Mouse (Mus musculus) heart, postnatal 25 days (tissue): ENCODE results near the gene Scg3. TPM values are rescaled to one million over a fixed set of nuclear protein-coding genes. Genes with fewer than 3 reads are reported as not detected.
"Not testable (repeated sequence)": the region's sequence is repeated elsewhere in the genome, so short reads cannot be mapped to it uniquely, and the experiment has no call there.

Experiments used
- DNase-seq: peaks from one replicate; pipeline ENCODE4 v3.0.0; 2022; ENCODE audit warnings: low spot score
- intact Hi-C: fragments of 180-260 bp; cut with DNase I; formaldehyde crosslinking; loops from one replicate; pipeline ENCODE4 v1.15.1; 2025
- total RNA-seq, 2 experiments: library from RNA; stranded (reverse); gene quantifications; 2 replicates each; pipeline ENCODE4 v1.2.3; 2021

Gene Scg3
- total RNA-seq: under 1 TPM; 0.22 to 0.34 TPM

DNA sequence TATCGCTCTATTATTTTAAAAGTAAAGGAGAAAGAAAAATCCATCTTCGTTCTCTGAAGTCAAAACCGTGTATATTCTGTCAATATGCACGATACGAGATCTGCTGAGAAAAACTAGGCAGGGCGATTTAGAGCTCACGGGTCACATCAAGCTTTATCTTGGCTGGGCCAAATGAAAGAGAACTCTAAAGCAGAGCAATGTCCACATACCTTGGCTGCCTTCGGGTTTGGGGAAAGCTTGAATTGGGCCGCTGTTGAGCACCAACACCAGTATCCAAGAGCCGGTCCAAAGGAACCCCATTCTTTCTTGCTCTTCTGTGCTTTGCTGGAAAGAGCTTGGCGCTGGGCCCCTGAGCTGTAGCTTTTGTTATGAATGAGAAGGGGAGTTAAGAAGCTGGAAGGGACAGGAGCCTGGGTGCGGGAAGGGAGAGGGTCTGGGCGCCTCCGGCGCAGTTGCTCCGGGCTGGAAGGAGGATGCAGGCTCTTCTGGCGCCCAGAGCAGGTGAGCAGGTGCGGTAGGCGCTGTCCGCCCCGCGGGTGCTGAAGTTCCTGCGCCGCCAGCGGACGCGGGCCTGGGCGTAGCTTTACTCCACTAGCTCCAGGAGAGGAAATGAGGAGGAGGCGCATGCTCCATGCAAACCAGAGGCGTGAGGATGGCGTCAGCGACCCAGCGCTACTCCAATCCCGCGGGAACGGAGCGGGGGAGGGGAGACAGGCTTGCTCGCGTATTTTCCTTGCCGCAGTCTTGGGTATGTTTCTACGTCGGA is at the start of gene Scg3:
TSS of gene Scg3 (minus strand) at position 631 of the 766 bp plus-strand sequence.
- DNase-seq: peak; percentile 7
- intact Hi-C loops: no loop called here

DNA sequence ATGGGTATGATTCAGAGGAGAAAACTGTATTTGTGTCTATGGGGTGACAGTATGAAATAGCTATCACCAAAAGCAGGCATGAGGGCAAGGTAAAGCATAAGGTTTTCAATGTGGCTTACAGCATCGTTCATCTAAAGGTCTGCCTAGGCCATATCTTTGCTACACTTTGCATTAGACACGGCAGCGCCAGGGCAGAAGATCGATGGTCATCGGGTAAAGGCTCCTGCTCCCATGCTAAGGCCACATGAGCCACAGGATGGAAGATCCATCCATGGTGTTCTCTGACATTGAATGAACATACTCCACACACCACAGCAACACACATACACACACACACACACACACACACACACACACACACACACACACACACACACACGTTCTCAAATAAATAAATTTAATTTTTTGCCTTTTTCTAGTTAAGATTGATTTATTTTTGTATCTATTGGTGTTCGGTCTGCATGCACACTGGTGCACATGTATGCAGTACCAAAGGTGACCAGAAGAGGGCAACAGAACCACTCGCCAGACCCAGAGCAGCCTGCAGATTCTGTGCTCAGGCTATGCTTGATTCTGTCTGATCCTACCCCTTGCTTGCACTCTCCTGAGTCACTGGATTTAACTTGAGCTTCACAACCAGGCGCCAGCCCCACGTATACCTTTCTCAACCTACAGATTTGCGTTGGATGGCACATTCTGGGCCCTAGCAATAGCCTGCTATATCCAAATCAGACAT is 36.3 kb upstream of the Scg3 start:
- intact Hi-C loops: no loop called here
- DNase-seq: peak; percentile 6

DNA sequence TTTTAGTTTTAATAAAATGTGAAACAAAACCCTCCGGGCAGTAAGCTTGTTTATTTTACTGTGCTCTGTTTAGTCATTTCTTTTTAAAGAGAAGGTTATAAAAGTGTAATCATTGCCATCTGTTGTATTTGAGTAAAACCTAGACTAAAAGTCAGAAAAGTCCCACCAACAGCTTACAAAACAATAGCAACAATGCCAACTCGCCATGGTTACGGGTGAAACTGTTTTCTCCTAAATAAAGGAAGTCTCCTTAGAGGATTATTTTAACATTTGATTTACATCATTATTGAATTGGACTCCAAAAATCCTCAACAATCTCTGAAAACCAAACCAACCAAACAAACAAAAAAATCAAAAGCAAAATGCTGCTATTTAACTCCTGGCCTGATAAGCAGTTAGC is 35.6 kb upstream of the Scg3 start:
- intact Hi-C loops: no loop called here
- DNase-seq: no peak

DNA sequence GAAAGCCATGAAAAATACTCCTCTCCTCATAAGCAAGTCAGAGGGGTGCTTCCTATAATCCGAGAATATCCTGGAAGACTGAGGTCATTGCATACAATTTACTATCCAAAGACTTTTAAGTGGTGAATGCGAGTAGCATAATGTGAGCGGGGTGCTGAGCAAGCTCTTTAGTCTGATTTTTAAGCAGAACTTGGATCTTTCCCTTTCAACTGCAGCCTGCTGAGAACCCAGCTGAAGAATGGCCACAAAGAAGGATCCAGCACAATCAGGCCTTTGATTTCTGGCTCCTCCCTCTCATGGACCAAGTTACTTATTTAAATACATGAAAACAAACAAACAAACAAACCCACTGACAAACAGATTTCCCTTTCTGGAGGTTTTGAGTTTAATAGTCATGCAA is 916 bp upstream of the Scg3 start:
- no peak for DNase-seq
- intact Hi-C loops: no loop called here

DNA sequence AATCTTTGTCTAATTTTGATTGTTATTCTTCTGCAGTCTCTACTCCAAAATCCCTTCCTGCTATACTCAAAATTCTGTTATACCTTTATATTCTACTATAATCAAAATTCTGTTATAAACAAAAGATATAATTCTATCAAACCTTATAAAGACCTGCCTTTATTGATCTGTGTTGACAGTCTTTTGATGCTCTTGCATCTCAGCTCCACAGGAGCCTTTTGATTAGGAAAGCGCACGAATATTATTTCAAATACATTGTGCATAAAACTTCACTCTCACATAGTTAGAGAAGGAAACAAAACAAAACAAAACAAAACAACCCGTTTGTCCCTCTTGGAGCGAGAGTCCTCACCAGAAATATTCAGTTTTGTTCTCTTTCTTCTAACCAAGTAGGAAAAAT is 436 bp upstream of the Scg3 start:
- intact Hi-C loops: no loop called here
- no peak for DNase-seq

DNA sequence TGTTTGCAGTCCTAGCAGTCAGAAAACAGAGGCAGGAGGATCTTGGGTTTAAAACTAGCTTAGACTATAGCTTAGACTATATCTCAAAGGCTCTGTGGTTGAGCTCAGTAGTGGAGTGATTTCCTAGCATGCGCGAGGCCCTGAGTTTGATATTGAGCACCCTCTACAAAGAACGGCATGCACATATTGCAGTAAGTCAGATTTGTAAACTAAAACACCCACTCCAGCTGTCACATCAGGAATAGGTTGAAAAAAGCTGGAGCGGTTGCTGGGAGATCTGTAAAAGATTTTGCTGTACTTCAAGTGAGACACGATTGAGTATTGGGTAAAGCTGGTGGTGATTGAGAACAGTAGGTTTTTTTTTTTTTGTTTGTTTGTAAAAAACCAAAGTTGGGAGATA is 3.2 kb downstream of the Scg3 start:
- intact Hi-C loops: no loop called here
- no peak for DNase-seq

DNA sequence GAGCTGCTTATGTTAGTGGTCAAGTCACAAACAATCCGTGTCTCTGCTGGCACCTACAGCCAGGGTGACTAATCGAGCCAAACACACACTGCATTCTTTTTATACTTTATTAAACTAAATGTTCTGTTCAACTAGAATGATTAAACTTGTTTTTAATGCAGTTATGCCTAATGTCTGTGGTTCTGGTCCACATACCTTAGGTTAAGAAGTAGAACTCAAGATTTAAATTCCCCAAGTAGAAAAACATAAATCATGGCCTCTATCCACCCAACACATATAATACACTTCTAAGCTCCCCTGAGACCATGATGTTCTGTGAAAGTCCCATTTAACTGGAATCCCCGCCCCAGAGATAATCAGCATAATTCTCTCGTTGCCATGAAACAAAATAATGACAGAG is 4.2 kb downstream of the Scg3 start:
- intact Hi-C loops: no loop called here
- no peak for DNase-seq

DNA sequence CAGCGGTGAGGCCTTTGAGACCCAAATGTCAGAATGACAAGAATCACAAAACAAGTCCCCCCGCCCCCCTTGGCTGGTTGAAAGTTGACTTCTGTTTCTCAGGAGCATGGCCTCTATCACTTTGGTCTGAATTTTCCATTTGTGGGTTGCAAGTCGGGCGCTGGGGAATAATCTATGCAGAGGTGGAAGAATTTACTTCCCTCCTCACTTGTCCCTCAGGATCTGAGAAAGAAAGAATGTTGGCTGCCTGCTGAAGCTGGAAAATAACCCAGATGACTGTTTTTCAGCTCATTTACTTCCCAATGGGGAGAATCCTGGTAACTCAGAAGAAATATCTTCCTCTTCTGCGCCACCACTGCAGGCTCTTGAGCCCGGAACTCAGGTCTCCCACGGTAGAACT is 5.5 kb downstream of the Scg3 start:
- no peak for DNase-seq
- intact Hi-C loops: no loop called here

DNA sequence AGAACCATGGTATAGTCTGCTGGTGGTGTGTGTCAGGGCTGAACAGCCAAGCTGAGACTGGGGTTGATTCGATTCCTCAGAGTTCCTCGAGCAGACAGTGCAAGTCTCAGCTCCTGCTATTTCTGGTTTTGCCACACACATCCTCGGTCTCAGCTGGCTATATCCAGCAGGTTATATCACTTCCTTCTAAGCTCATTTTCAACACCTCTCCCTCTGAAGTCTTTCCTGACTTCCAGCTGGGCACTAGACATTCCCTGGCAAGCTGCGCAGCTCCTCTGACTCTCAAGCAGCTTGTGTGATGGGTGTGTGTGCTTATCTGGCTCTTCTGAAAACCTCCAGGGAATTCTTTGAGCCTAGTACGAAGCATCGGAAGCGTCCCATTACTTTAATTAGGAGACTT is 7.6 kb downstream of the Scg3 start:
- intact Hi-C loops: no loop called here
- no peak for DNase-seq

DNA sequence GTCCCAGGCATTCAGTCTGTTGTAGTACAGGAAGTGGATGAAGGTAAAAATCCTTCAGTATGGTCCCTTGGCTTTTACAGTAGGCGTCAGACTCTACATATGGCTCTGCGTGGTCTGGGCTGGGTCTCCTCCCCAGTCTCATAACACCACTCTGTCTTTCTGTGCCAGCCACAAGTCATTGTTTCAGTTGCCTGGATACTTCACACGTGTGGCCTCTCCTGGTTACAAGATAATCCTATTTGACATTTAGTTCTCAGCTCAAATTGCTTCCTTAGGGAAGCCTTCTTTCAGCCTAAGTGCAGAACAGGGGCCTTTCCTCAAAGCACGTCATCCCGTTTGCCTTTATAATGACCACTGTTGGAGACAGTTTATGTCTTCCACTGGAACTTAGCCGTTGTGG is 11.1 kb downstream of the Scg3 start:
- no peak for DNase-seq
- intact Hi-C loops: no loop called here

DNA sequence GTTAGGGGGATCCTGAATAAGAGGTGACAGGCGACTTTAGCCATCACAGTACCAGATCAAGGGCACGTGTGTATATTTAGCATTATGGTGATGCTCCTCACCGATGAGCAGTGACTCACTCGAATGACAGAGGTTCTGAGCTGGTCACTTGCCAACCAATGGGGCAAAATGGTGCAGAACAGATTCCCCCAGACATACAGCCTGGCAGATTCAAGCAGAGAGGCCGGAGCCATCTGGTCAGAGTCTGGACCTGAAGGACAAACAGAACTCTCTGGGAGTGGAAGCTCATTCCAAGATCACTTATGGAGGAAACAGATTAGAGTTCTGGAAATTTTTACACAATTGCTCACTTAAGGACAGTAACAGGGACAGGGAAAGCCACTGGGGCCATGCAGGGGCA is 17.2 kb downstream of the Scg3 start:
- intact Hi-C loops: no loop called here
- DNase-seq: no peak

DNA sequence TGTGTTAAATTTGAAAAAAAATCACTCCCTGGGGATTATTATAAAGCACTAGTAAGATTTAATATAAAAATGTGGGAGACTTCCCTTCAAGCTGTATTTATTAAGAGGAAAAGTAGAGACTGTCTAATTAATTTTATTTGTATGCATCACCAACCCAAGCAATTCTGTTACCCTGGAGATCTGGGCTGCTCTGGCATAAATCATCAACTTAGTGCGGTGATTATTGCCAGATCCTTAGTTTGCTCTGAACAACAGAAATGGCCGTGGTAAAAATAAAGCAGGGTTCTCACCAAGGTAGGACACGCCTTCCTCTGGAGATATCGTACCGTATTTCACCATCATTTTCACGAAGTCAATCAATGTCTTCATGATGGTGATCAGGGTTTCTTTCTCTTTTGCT is 18.5 kb downstream of the Scg3 start:
- intact Hi-C loops: no loop called here

DNA sequence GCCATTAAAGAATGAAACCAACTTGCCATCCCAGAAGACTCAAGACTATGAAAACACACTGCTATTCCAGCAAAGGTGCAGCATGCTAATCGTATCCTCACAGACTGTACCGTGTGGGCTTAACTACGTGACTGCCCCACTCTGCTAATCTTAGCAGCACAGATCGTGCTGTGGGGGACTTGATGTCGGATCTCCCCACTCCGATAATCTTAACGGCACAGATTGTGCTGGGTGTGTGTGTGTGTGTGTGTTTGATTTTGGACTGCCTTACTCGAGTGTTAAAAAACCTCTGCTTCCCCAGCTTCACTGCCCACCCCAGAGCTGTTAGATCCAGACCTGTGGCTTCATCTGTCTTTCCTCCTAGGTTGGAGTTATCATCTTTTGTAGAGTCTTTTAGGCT is 22.9 kb downstream of the Scg3 start:
- intact Hi-C loops: no loop called here
- DNase-seq: no peak

More for the DNA sequence above, 18.5 kb downstream of the Scg3 start:
- DNase-seq: no peak

DNA sequence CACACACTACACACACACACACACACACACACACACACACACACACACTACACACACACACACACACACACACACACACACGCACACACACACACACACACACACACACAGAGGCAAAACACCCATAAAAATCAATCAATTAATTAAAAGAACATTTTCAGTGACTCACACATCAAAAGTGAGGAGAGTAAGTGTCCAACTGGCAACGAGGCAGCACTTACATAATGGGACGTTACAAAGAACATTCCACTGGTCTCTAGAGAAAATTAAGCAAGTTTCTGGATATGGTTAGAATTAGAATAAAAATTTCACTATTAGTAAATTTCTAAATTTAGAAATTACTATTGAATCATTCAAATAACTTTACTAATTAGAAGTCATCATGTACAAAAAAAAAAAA is 27.4 kb downstream of the Scg3 start:
- intact Hi-C loops: not testable (repeated sequence)
- DNase-seq: peak; percentile 19

DNA sequence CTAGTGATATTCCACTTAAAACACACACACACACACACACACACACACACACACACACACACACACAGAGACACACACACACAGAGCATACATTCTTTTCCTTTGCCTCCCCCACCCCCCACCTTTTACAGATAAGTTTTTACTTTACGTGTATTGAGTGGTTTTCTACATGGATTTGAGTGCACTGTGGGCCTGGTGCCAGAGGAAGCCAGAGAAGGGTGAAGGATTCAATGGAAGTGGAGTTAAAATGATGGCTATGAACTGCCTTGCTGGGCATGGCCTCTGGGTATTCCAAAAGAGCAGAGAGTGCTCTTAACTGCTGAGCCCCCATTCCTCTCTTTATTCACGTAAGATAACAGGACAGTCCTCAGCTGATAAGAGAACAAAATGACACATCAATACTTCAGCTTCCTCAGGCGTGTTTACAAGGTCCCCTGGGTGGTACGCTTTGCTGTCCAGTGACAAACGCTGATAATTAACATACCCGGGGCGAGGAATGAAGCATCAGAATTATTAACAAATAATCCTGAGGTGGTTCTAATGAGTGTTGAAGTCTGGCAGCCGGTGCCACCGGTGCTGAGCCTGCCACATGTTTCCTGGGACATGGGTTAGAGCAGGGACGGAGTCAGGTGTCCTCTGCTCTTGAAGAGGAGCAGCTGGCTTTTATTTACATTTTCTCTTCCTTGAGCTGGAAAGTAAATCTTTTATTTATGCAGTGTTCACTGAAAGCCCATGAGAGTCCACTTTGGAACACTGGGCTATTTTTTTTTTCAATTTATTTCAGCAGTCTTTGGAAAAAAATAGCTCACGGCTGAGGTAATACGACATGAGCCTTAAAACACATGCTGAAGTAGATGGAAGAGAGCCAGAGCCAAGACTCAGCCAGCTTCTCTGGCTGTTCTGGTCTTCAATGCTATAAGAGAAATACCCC is 29.6 kb downstream of the Scg3 start:
- intact Hi-C loops: no loop called here
- peak; percentile 39 for DNase-seq

DNA sequence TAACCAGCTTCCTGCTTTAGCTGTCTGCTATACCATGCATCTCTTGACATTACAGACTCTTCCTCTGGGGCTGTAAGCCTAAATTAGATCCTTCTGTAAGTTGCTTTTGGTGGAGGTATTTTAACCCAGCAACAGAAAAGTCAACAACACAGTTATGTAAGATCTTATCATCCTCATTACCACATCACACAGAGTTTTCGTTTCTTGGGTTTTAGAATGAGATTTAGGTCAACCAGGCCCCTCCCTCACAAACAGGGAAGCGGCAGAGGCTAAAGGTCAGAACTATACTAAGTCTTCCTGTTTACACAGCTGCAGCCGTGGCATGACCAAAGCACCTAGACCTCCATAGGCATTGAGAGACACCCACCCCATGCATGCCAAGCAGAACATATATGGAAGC is 38.5 kb downstream of the Scg3 start:
- intact Hi-C loops: no loop called here
- DNase-seq: no peak

DNA sequence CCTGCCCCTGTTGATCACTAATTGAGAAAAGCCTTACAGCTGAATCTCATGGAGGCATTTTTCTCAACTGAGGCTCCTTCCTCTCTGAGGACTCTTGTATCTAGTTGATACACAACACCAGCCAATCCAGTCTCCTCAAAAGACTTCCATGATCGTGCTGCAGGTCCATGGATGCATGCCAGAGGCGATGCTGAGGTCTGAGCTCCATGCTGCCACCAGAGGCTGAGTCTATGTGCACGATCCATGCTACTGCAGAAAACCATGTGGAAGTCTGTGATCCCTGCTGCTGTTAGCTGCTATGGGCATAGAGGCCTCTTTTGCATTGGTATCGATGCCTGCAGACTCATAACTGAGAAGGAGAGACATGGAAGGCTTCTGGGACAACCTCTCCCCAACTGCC is 49.6 kb downstream of the Scg3 start:
- intact Hi-C loops: no loop called here
- DNase-seq: no peak

DNA sequence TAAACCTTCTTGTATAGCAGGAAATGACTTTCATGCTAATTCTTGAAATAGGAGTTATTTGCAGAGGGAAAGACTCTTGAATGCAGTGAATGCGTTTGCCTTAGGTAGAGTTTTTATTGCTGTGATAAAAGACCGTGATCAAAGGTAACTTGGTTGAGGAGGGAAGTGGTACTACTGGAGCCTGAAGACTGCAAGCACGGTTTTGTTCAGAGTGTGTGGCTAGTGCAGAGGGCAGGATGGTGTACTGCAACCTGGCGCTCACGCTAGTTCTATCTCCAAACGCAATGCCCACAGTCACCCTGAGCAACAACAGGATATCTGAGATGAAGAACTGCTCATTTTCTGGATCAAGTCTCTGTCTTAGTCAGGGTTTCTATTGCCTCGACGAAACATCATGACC is 50.3 kb downstream of the Scg3 start:
- intact Hi-C loops: no loop called here
- no peak for DNase-seq

DNA sequence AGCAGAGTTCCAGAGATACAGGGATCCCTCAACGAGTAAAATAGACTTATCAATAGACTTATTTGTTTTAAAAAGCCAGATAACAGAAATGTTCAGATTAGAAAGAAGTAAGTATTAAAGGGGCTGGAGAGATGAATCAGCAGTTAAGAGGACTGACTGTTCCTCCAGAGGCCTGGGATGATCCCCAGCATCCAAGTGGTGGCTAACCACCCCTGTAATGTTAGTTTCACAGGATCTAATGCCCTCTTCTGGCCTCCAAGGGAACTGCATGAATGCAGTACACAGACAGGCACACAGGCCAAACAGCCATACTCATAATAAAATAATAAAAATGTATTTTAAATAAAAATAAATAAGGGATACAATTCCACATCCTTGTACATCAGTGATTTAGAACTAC is 51.0 kb downstream of the Scg3 start:
- intact Hi-C loops: no loop called here
- DNase-seq: no peak

DNA sequence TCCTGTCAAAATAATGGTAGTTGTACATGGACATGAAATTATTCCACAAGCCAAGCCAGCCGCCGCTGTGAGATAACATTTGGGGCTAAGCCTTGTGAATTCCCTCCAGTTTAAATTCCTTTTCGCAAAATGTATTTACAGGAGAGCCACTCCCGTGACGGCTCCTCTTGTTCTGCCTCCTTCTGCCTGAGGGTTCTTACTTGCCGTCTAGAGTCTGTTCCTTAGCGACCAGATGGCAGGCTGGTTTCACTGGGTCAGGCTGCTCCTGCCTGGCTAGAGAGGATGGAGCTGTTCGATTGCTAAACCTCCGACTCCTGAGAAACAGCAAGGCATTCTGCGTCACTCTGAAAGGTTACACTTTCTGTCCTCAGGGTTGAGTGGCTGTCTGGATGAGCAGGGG is 51.7 kb downstream of the Scg3 start:
- intact Hi-C loops: no loop called here
- no peak for DNase-seq
